ENCODE assay signal across 8 mouse cellular contexts in the genomic region with DNA sequence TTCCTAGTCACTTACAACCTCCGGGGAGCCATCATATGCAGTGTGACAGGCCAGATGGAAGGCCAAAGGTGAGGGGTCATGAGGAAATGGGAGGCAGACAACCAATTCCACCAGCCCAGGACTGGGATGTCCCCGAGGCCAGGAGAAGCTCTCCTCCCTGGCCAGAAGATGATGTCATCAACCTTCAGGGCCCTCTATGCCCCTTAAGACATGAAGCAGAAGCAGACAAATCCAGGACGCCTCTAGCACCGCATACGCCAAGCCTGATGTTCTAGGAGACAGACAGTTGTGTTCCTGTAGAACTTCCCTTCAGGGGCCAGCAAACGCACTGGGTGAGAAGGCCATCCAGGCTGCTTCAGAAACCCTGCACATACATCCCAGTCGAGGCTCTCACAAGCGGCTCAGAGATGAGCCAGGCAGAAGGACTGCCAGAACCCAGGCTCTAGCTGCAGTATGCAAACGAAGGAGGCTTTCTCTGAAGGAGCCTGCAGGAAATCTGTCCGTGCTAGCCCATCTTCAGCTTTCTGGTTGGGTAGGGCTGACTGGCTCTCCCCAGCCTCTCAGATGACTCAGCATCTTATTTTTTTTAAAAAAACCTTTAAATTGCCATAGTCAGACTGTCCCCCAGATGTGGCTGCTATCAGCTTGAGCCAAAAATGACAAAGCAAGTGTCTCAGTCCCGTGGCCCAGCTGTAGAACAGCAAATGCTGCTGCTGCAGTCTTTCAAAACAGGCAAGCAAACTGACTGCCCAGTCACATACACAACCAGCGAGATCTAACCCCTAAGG. TPM values are rescaled to one million over a fixed set of nuclear protein-coding genes. Genes with fewer than 3 reads are reported as not detected.
DNase-seq lines count a peak whose midpoint lies in the region; ATAC-seq lines count a peak whose summit lies in the region.

No protein-coding gene starts in this region.

- no peak for ATAC-seq in midbrain, embryonic 16.5 days
- ATAC-seq in heart, embryonic 15.5 days (replicated peaks; ENCODE audit: insufficient number of reproducible peaks, insufficient read depth, low FRiP score, low read depth), result no peak
- ATAC-seq in megakaryocyte progenitor cell, adult 5-6 weeks (replicated peaks; ENCODE audit: poor library complexity), result peak; percentile 72

- no peaks in the 10 kb centered on the region for H3K9me3 ChIP-seq in midbrain, embryonic 10.5 days (replicated peaks)
- H3K9me3 ChIP-seq in midbrain, embryonic 16.5 days (replicated peaks; ENCODE audit: control insufficient read depth, low read length, poor library complexity, severe bottlenecking), result no peaks in the 10 kb centered on the region
- no peaks in the 10 kb centered on the region for H3K9me3 ChIP-seq in heart, embryonic 15.5 days (replicated peaks)

- H3K4me1 ChIP-seq in midbrain, embryonic 10.5 days, result peaks cover 66% of the 10 kb centered on the region
- peaks cover 29% of the 10 kb centered on the region for H3K4me1 ChIP-seq in midbrain, embryonic 16.5 days (ENCODE audit: control insufficient read depth, insufficient read depth, low read length)
- H3K4me1 ChIP-seq in heart, embryonic 15.5 days (replicated peaks), result peaks cover 62% of the 10 kb centered on the region

- WGBS in midbrain, embryonic 10.5 days, result 62% methylated on average over 12 of the region's 12 CpGs
- 56% methylated on average over 12 of the region's 12 CpGs for WGBS in midbrain, embryonic 16.5 days
- WGBS in heart, embryonic 15.5 days, result 46% methylated on average over 12 of the region's 12 CpGs

- peaks cover 10% of the 10 kb centered on the region; the same call in 1 of the 2 replicates for H3K36me3 ChIP-seq in midbrain, embryonic 10.5 days
- no peaks in the 10 kb centered on the region for H3K36me3 ChIP-seq in midbrain, embryonic 16.5 days (ENCODE audit: control insufficient read depth, insufficient read depth, low read length)
- H3K36me3 ChIP-seq in heart, embryonic 15.5 days, result no peaks in the 10 kb centered on the region

- H3K27me3 ChIP-seq in midbrain, embryonic 10.5 days (ENCODE audit: low read depth, poor library complexity, severe bottlenecking), result no peaks in the 10 kb centered on the region
- no peaks in the 10 kb centered on the region for H3K27me3 ChIP-seq in midbrain, embryonic 16.5 days (ENCODE audit: control insufficient read depth, insufficient read depth, low read depth, low read length)
- no peaks in the 10 kb centered on the region for H3K27me3 ChIP-seq in heart, embryonic 15.5 days

- no peak overlapping the region for H3K4me3 ChIP-seq in midbrain, embryonic 10.5 days
- H3K4me3 ChIP-seq in midbrain, embryonic 16.5 days (ENCODE audit: low read depth, low read length), result no peak overlapping the region
- no peak overlapping the region for H3K4me3 ChIP-seq in heart, embryonic 15.5 days

- H3K27ac ChIP-seq in midbrain, embryonic 10.5 days (replicated peaks), result peak overlapping the region; percentile 42
- no peak overlapping the region for H3K27ac ChIP-seq in midbrain, embryonic 16.5 days (ENCODE audit: low read length)
- H3K27ac ChIP-seq in heart, embryonic 15.5 days, result 0 out of 2 replicates have a peak overlapping the region, but pooled peaks have one; percentile 13

- H3K9ac ChIP-seq in midbrain, embryonic 16.5 days (ENCODE audit: low read depth, low read length), result no peak overlapping the region
- 0 out of 2 replicates have a peak overlapping the region, but pooled peaks have one; percentile 2 for H3K9ac ChIP-seq in heart, embryonic 15.5 days

- peak; percentile 60 for DNase-seq in adrenal gland, adult 2 months
- DNase-seq in adrenal gland, adult 8-10 months, result no peak
- DNase-seq in midbrain, embryonic 10.5 days (ENCODE audit: low spot score), result no peak
- DNase-seq in urinary bladder, postnatal 25 days (ENCODE audit: low spot score), result no peak
- DNase-seq in lung, postnatal 25 days (ENCODE audit: low spot score), result no peak

- no peak overlapping the region for H3K4me2 ChIP-seq in midbrain, embryonic 16.5 days (ENCODE audit: low read length)
- H3K4me2 ChIP-seq in heart, embryonic 15.5 days, result no peak overlapping the region

RNA-seq across cellular contexts. Expression of a gene that starts 8.3 kb away (rescaled TPM):
- 10 to 100 TPM; 24.9 to 26.7 TPM for total RNA-seq in adrenal gland, adult 2 months (2021)
- 21.8 and 24.6 TPM in 2 replicates for polyA plus RNA-seq in adrenal gland, adult 2 months (2012; rRNA removed)
- 10 to 100 TPM; 26.5 to 38.4 (median 33.9) TPM for total RNA-seq in adrenal gland, adult 8-10 months (2022)
- 8.3 and 8.7 TPM in 2 replicates for polyA plus RNA-seq in midbrain, embryonic 10.5 days (2016; fragmentation: Nextera tagmentation; extraction: Ambion mirVana)
- 15.5 and 17.0 TPM in 2 replicates for polyA plus RNA-seq in midbrain, embryonic 16.5 days (2015; fragmentation: Nextera tagmentation; extraction: Ambion mirVana)
- 14.4 and 20.7 TPM in 2 replicates for polyA plus RNA-seq in heart, embryonic 15.5 days (2015; fragmentation: Nextera tagmentation; extraction: Ambion mirVana)
- 5.0 TPM in 2 replicates for total RNA-seq in megakaryocyte progenitor cell, adult 5-6 weeks (2015)
- total RNA-seq in megakaryocyte progenitor cell, adult 5-6 weeks (2017), result 6.1 and 6.4 TPM in 2 replicates

RNA-seq across cellular contexts. Expression of a gene that starts 13.3 kb away (rescaled TPM):
- not detected for total RNA-seq in adrenal gland, adult 2 months (2021)
- polyA plus RNA-seq in adrenal gland, adult 2 months (2012; rRNA removed), result 0.40 TPM in 1 of 2 replicates, not detected in the other
- not detected for total RNA-seq in adrenal gland, adult 8-10 months (2022)
- polyA plus RNA-seq in midbrain, embryonic 10.5 days (2016; fragmentation: Nextera tagmentation; extraction: Ambion mirVana), result not detected in 2 replicates
- polyA plus RNA-seq in midbrain, embryonic 16.5 days (2015; fragmentation: Nextera tagmentation; extraction: Ambion mirVana), result 0.20 and 0.36 TPM in 2 replicates
- not detected in 2 replicates for polyA plus RNA-seq in heart, embryonic 15.5 days (2015; fragmentation: Nextera tagmentation; extraction: Ambion mirVana)
- not detected in 2 replicates for total RNA-seq in megakaryocyte progenitor cell, adult 5-6 weeks (2015)
- total RNA-seq in megakaryocyte progenitor cell, adult 5-6 weeks (2017), result not detected in 2 replicates

RNA-seq across cellular contexts. Expression of a gene that starts 42.2 kb away (rescaled TPM):
- total RNA-seq in adrenal gland, adult 2 months (2021), result 1 to 10 TPM; 2.4 to 2.6 TPM
- 3.7 and 4.1 TPM in 2 replicates for polyA plus RNA-seq in adrenal gland, adult 2 months (2012; rRNA removed)
- total RNA-seq in adrenal gland, adult 8-10 months (2022), result 1 to 10 TPM; 3.0 to 4.7 (median 3.5) TPM
- polyA plus RNA-seq in midbrain, embryonic 10.5 days (2016; fragmentation: Nextera tagmentation; extraction: Ambion mirVana), result 6.4 and 9.4 TPM in 2 replicates
- 4.4 and 5.5 TPM in 2 replicates for polyA plus RNA-seq in midbrain, embryonic 16.5 days (2015; fragmentation: Nextera tagmentation; extraction: Ambion mirVana)
- polyA plus RNA-seq in heart, embryonic 15.5 days (2015; fragmentation: Nextera tagmentation; extraction: Ambion mirVana), result 2.8 and 4.4 TPM in 2 replicates
- 7.6 and 15.5 TPM in 2 replicates for total RNA-seq in megakaryocyte progenitor cell, adult 5-6 weeks (2015)
- total RNA-seq in megakaryocyte progenitor cell, adult 5-6 weeks (2017), result 6.7 and 26.1 TPM in 2 replicates

RNA-seq across cellular contexts. Expression of a gene that starts 53.9 kb away (rescaled TPM):
- total RNA-seq in adrenal gland, adult 2 months (2021), result 10 to 100 TPM in 1 of 2 experiments, 1 to 10 TPM in 1; 8.2 to 22.7 TPM
- polyA plus RNA-seq in adrenal gland, adult 2 months (2012; rRNA removed), result 41.1 and 56.8 TPM in 2 replicates
- total RNA-seq in adrenal gland, adult 8-10 months (2022), result 10 to 100 TPM; 13.3 to 20.5 (median 15.0) TPM
- polyA plus RNA-seq in midbrain, embryonic 10.5 days (2016; fragmentation: Nextera tagmentation; extraction: Ambion mirVana), result 2.5 and 3.3 TPM in 2 replicates
- 0.93 and 1.2 TPM in 2 replicates for polyA plus RNA-seq in midbrain, embryonic 16.5 days (2015; fragmentation: Nextera tagmentation; extraction: Ambion mirVana)
- polyA plus RNA-seq in heart, embryonic 15.5 days (2015; fragmentation: Nextera tagmentation; extraction: Ambion mirVana), result 6.7 and 10.4 TPM in 2 replicates
- 3.7 and 4.9 TPM in 2 replicates for total RNA-seq in megakaryocyte progenitor cell, adult 5-6 weeks (2015)
- total RNA-seq in megakaryocyte progenitor cell, adult 5-6 weeks (2017), result 2.7 and 3.5 TPM in 2 replicates
